Mouse (Mus musculus) erythroblast, adult 5-6 weeks (primary cell): ENCODE data around the gene Rhobtb3. TPM values are rescaled to one million over a fixed set of nuclear protein-coding genes. Genes with fewer than 3 reads are reported as not detected.
"Not testable (repeated sequence)": the region's sequence is repeated elsewhere in the genome, so short reads cannot be mapped to it uniquely, and the experiment has no call there.

Experiments
- ATAC-seq: replicated peaks from 2 replicates; pipeline ENCODE4 v1.8.0; 2016; ENCODE audit warnings: moderate number of reproducible peaks, mild to moderate bottlenecking, moderate TSS enrichment, inconsistent platforms; ENCODE audit not compliant: poor library complexity, low FRiP score, severe bottlenecking
- total RNA-seq, 2 experiments: library from RNA; stranded (forward) in 1 of 2; stranded (reverse) in 1 of 2; fragments of 150-400 nt in 1 of 2; fragments of 200-764, 138-1000 nt in 1 of 2; gene quantifications; 2 replicates each; pipeline versions ENCODE4 v1.2.3 to v1.2.4; 2015 to 2017; ENCODE audit warnings: low replicate concordance in 2 of 2

Gene Rhobtb3
- total RNA-seq, 2 experiments from 2014 or later = 0.96 to 1.4 TPM

- ATAC-seq = no peak
These were observed 120.5 kb downstream of the Rhobtb3 start for GRCm38 (mm10) chr13:75823201-75823600.

- not testable (repeated sequence) for ATAC-seq
These were observed 121.4 kb downstream of the Rhobtb3 start for GRCm38 (mm10) chr13:75822366-75822765.

GRCm38 (mm10) chr13:75819898-75820297 is 123.8 kb downstream of the Rhobtb3 start:
- ATAC-seq = no peak

Other genes with a start within 250 kb of the Rhobtb3 start
- gene Ell2, start 237.2 kb downstream of the Rhobtb3 start, total RNA-seq (2015; ENCODE audit: low replicate concordance) = 59.4 and 99.9 TPM in 2 replicates
- gene Ell2, start 237.2 kb downstream of the Rhobtb3 start, total RNA-seq (2017; ENCODE audit: low replicate concordance) = 60.4 and 93.9 TPM in 2 replicates
- gene Glrx, start 104.1 kb downstream of the Rhobtb3 start, total RNA-seq (2015; ENCODE audit: low replicate concordance) = 94.9 and 109 TPM in 2 replicates
- gene Glrx, start 104.1 kb downstream of the Rhobtb3 start, total RNA-seq (2017; ENCODE audit: low replicate concordance) = 49.8 and 70.8 TPM in 2 replicates
- not detected in 2 replicates for gene Spata9, start 23.2 kb upstream of the Rhobtb3 start, total RNA-seq (2015; ENCODE audit: low replicate concordance)
- not detected in 2 replicates for gene Spata9, start 23.2 kb upstream of the Rhobtb3 start, total RNA-seq (2017; ENCODE audit: low replicate concordance)
- 10.9 and 38.2 TPM in 2 replicates for gene Rfesd, start 74.8 kb upstream of the Rhobtb3 start, total RNA-seq (2015; ENCODE audit: low replicate concordance)
- 17.5 and 29.4 TPM in 2 replicates for gene Rfesd, start 74.8 kb upstream of the Rhobtb3 start, total RNA-seq (2017; ENCODE audit: low replicate concordance)
- gene Gpr150, start 113.1 kb upstream of the Rhobtb3 start, total RNA-seq (2015; ENCODE audit: low replicate concordance) = not detected in 2 replicates
- gene Gpr150, start 113.1 kb upstream of the Rhobtb3 start, total RNA-seq (2017; ENCODE audit: low replicate concordance) = 0.28 TPM in 1 of 2 replicates, not detected in the other
- 2.3 and 5.0 TPM in 2 replicates for gene Arsk, start 154.7 kb upstream of the Rhobtb3 start, total RNA-seq (2015; ENCODE audit: low replicate concordance)
- 4.5 and 5.5 TPM in 2 replicates for gene Arsk, start 154.7 kb upstream of the Rhobtb3 start, total RNA-seq (2017; ENCODE audit: low replicate concordance)
- gene Ttc37, start 154.8 kb upstream of the Rhobtb3 start, total RNA-seq (2015; ENCODE audit: low replicate concordance) = 2.3 and 5.0 TPM in 2 replicates
- gene Ttc37, start 154.8 kb upstream of the Rhobtb3 start, total RNA-seq (2017; ENCODE audit: low replicate concordance) = 4.9 and 10.0 TPM in 2 replicates